Mouse (Mus musculus) heart, embryonic 12.5 days (tissue): ENCODE results near the gene Cib4. TPM values are rescaled to one million over a fixed set of nuclear protein-coding genes. Genes with fewer than 3 reads are reported as not detected.
A peak's percentile ranks its signal among the peaks of the same experiment; 100 is the strongest.

Experiments
- ATAC-seq: fragments of 200-750 bp; cut with Nextera tagmentation; 2 replicates; pipeline ENCODE4 v1.8.0; 2017; ENCODE audit warnings: moderate TSS enrichment, moderate library complexity; ENCODE audit not compliant: insufficient number of reproducible peaks, low FRiP score
- H3K27ac ChIP-seq: fragments of 300-500 bp; sonication (generic); 2 replicates; pipeline ENCODE4 v1.5.1; 2016; ENCODE audit warnings: mild to moderate bottlenecking, moderate library complexity; ENCODE audit not compliant: poor library complexity, severe bottlenecking
- H3K27me3 ChIP-seq: fragments of 300-500 bp; sonication (generic); replicated peaks from 2 replicates; pipeline ENCODE4 v1.6.1; 2016; ENCODE audit warnings: mild to moderate bottlenecking, moderate library complexity
- H3K36me3 ChIP-seq: fragments of 300-500 bp; sonication (generic); 2 replicates; pipeline ENCODE4 v1.6.1; 2016; ENCODE audit warnings: mild to moderate bottlenecking, moderate library complexity
- H3K4me1 ChIP-seq: fragments of 300-500 bp; sonication (generic); replicated peaks from 2 replicates; pipeline ENCODE4 v1.6.1; 2016; ENCODE audit warnings: mild to moderate bottlenecking
- H3K4me2 ChIP-seq: fragments of 300-500 bp; sonication (generic); 2 replicates; pipeline ENCODE4 v1.6.1; 2016; ENCODE audit warnings: mild to moderate bottlenecking, moderate library complexity
- H3K4me3 ChIP-seq: fragments of 300-500 bp; sonication (generic); 2 replicates; pipeline ENCODE4 v1.5.1; 2016; ENCODE audit warnings: mild to moderate bottlenecking
- H3K9ac ChIP-seq: fragments of 300-500 bp; sonication (generic); 2 replicates; pipeline ENCODE4 v1.6.1; 2016; ENCODE audit warnings: mild to moderate bottlenecking, moderate library complexity
- H3K9me3 ChIP-seq: fragments of 300-500 bp; sonication (generic); replicated peaks from 2 replicates; pipeline ENCODE4 v1.6.1; 2016; ENCODE audit warnings: mild to moderate bottlenecking, moderate library complexity
- WGBS: fragments of 180-500 bp; shearing (Covaris S2); methylation state at CpG from one replicate; pipeline ENCODE4 v1.1.7; 2016; 5-methylcytosine and 5-hydroxymethylcytosine counted together
- polyA plus RNA-seq: library from polyadenylated mRNA; unstranded; fragments of >200 nt; fragmentation: Nextera tagmentation; extraction: Ambion mirVana; gene quantifications from 2 replicates; pipeline ENCODE4 v1.2.1, GENCODE M21; 2016

Gene Cib4
- polyA plus RNA-seq, 1 experiment from 2014 or later, result not detected

GRCm38 (mm10) chr5:30571820-30572219 is 26.2 kb upstream of the Cib4 start:
- Histone ChIP-seq H3K27ac (peak overlapping the region; percentile 87), H3K4me1 (peaks cover 37% of the 10 kb centered on the region), H3K4me2 (no peak overlapping the region), H3K9me3 (no peaks in the 10 kb centered on the region), H3K36me3 (no peaks in the 10 kb centered on the region), H3K9ac (0 out of 2 replicates have a peak overlapping the region, but pooled peaks have one; percentile 34), H3K4me3 (no peak overlapping the region), H3K27me3 (no peaks in the 10 kb centered on the region)
- 30% methylated on average over 5 of the region's 5 CpGs for WGBS
- peak; percentile 75 for ATAC-seq

GRCm38 (mm10) chr5:30568479-30568878 is 22.8 kb upstream of the Cib4 start:
- Histone ChIP-seq H3K4me1 (peaks cover 25% of the 10 kb centered on the region), H3K9me3 (no peaks in the 10 kb centered on the region), H3K4me3 (no peak overlapping the region), H3K27ac (no peak overlapping the region), H3K27me3 (no peaks in the 10 kb centered on the region), H3K9ac (no peak overlapping the region), H3K4me2 (no peak overlapping the region), H3K36me3 (no peaks in the 10 kb centered on the region)
- no peak for ATAC-seq
- 52% methylated on average over 1 of the region's 1 CpGs for WGBS

DNA sequence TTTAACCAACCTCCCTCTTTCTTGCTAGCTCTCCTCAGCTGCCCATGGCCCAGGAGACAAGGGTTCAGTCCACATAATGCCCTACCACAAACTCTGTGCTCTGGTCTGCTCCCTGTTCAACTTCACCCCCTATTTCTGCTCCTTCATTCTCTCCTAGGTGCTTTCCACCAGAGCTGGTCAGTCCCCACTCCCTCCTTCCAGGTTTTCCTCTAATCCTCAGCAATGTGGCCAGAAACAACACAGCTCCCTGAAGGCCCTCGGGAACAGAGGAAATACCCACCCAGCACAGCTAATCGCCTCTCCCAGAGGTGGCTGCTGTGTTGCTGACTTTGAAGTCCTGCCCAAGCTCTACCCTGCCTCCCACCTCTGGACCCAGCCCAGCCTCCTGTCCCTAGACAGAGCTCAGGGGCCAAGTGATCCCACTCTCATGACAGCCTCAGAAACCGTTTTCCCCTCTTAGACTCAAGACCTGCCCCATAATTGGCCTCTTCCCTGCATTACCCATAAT is 14.4 kb upstream of the Cib4 start:
- ATAC-seq, result no peak; the same call in 1 of the 2 replicates
- Histone ChIP-seq H3K4me1 (peaks cover 14% of the 10 kb centered on the region), H3K4me2 (no peak overlapping the region), H3K9ac (peak overlapping the region; percentile 10; the same call in 1 of the 2 replicates), H3K36me3 (no peaks in the 10 kb centered on the region), H3K27ac (no peak overlapping the region), H3K4me3 (no peak overlapping the region), H3K9me3 (no peaks in the 10 kb centered on the region), H3K27me3 (no peaks in the 10 kb centered on the region)
- WGBS, result 27% methylated on average over 3 of the region's 3 CpGs

- no peaks in the 10 kb centered on the region for H3K36me3 ChIP-seq
- H3K4me2 ChIP-seq, result no peak overlapping the region
- ATAC-seq, result no peak
- H3K9me3 ChIP-seq, result no peaks in the 10 kb centered on the region
- H3K27me3 ChIP-seq, result no peaks in the 10 kb centered on the region
- no peak overlapping the region for H3K27ac ChIP-seq
- H3K4me1 ChIP-seq, result peaks cover 20% of the 10 kb centered on the region
- 81% methylated on average over 3 of the region's 3 CpGs for WGBS
- H3K4me3 ChIP-seq, result no peak overlapping the region
- no peak overlapping the region for H3K9ac ChIP-seq
These were observed 13.8 kb upstream of the Cib4 start for GRCm38 (mm10) chr5:30559421-30559820.

- no peaks in the 10 kb centered on the region for H3K27me3 ChIP-seq
- no peak overlapping the region for H3K9ac ChIP-seq
- 54% methylated on average over 3 of the region's 3 CpGs for WGBS
- H3K4me1 ChIP-seq, result peaks cover 23% of the 10 kb centered on the region
- H3K9me3 ChIP-seq, result no peaks in the 10 kb centered on the region
- H3K36me3 ChIP-seq, result no peaks in the 10 kb centered on the region
- H3K4me3 ChIP-seq, result no peak overlapping the region
- no peak for ATAC-seq
- no peak overlapping the region for H3K4me2 ChIP-seq
- no peak overlapping the region for H3K27ac ChIP-seq
These were observed 10.6 kb upstream of the Cib4 start for GRCm38 (mm10) chr5:30556284-30556683.

GRCm38 (mm10) chr5:30554981-30555380 is 9.3 kb upstream of the Cib4 start:
- H3K4me3 ChIP-seq, result no peak overlapping the region
- no peak overlapping the region for H3K4me2 ChIP-seq
- H3K27me3 ChIP-seq, result no peaks in the 10 kb centered on the region
- no peaks in the 10 kb centered on the region for H3K9me3 ChIP-seq
- 45% methylated on average over 8 of the region's 8 CpGs for WGBS
- H3K4me1 ChIP-seq, result peaks cover 18% of the 10 kb centered on the region
- no peaks in the 10 kb centered on the region for H3K36me3 ChIP-seq
- no peak for ATAC-seq
- H3K27ac ChIP-seq, result 0 out of 2 replicates have a peak overlapping the region, but pooled peaks have one; percentile 5
- H3K9ac ChIP-seq, result no peak overlapping the region

DNA sequence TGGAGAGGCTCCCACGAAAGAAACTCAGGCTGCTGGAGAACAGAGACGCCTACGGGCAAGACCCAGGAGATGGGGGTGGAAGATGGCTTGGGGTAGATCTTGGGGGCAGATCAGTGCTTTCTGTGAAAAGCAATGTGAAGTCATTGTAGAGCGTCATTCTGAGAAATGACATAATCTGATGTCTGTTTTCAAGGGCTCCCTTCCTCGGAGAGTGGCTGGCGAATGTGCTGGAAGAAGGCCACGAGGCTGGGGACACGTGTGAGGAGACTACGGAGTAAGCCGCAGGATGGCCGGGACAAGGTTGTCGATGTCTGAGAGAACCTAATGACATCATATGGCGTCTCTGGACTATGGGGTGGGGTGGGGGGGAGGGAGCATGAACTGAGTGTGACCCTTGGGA is 8.3 kb upstream of the Cib4 start:
- H3K27ac ChIP-seq, result no peak overlapping the region
- H3K9me3 ChIP-seq, result no peaks in the 10 kb centered on the region
- 78% methylated on average over 13 of the region's 13 CpGs for WGBS

DNA sequence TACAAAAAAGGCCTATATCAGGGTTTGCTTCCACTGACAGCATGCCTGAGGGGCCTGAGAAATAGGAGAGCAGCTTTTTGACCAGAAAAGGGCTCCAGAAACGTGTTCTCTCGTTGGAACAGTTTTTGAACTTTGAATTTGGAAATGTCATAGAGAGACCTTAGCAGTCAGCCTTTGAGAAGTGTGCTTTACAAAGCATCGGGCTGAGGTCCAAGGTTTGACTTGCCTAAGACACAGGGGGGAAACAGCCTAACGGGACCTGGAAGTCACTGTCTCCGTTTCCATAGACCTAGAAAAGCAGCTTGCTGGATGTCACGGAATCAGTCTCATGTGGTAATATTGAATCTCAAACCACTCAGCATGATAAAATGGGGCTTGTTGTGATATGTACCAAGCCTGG is 6.4 kb upstream of the Cib4 start:
- no peak overlapping the region for H3K9ac ChIP-seq
- no peak for ATAC-seq
- no peaks in the 10 kb centered on the region for H3K27me3 ChIP-seq
- no peaks in the 10 kb centered on the region for H3K9me3 ChIP-seq
- no peak overlapping the region for H3K4me3 ChIP-seq
- WGBS, result 81% methylated on average over 6 of the region's 6 CpGs
- H3K27ac ChIP-seq, result no peak overlapping the region
- peaks cover 14% of the 10 kb centered on the region for H3K4me1 ChIP-seq
- H3K36me3 ChIP-seq, result no peaks in the 10 kb centered on the region
- H3K4me2 ChIP-seq, result no peak overlapping the region

More for the DNA sequence above, 8.3 kb upstream of the Cib4 start:
- H3K4me2 ChIP-seq, result no peak overlapping the region
- no peaks in the 10 kb centered on the region for H3K27me3 ChIP-seq
- no peaks in the 10 kb centered on the region for H3K36me3 ChIP-seq
- H3K9ac ChIP-seq, result no peak overlapping the region
- ATAC-seq, result no peak
- no peak overlapping the region for H3K4me3 ChIP-seq
- peaks cover 14% of the 10 kb centered on the region for H3K4me1 ChIP-seq

DNA sequence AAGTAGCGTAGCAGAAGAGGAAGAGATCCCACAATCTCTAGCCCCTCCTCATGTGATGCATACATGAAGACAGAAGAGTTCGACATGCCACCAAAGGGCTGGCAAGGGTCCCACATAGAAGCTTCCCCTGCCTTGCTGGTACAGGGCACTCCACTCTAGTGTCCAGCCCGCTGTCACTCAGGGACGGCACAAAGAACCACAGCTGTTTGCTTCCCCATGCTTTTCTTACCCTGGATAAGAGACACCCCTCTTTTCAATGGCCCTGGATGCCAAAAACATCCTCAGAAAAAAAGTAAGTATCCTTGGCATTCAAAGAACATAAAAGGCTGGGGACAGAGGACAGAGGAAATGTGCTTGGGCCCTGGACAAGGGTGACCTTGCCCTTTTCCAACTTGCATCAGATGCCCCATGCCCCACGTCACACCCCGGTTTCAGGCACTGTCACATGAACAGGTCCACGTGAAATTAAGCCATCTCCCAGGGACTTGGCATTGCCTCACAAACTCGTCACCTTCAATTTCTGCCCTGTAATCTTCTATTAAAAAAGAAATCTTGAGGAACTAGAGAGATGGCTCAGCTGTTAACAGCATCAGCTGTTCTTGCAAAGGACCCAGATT is 5.5 kb upstream of the Cib4 start:
- H3K9me3 ChIP-seq, result no peaks in the 10 kb centered on the region
- no peaks in the 10 kb centered on the region for H3K36me3 ChIP-seq
- H3K9ac ChIP-seq, result no peak overlapping the region
- peaks cover 14% of the 10 kb centered on the region for H3K4me1 ChIP-seq
- no peak overlapping the region for H3K27ac ChIP-seq
- 85% methylated on average over 8 of the region's 8 CpGs for WGBS
- no peak for ATAC-seq
- no peak overlapping the region for H3K4me2 ChIP-seq
- no peaks in the 10 kb centered on the region for H3K27me3 ChIP-seq
- H3K4me3 ChIP-seq, result no peak overlapping the region

- no peak for ATAC-seq
- Histone ChIP-seq H3K27me3 (no peaks in the 10 kb centered on the region), H3K27ac (no peak overlapping the region), H3K4me1 (peaks cover 14% of the 10 kb centered on the region), H3K4me2 (no peak overlapping the region), H3K9ac (no peak overlapping the region), H3K36me3 (no peaks in the 10 kb centered on the region), H3K4me3 (no peak overlapping the region), H3K9me3 (no peaks in the 10 kb centered on the region)
- 63% methylated on average over 9 of the region's 9 CpGs for WGBS
These were observed 4.8 kb upstream of the Cib4 start for GRCm38 (mm10) chr5:30550334-30551021.

DNA sequence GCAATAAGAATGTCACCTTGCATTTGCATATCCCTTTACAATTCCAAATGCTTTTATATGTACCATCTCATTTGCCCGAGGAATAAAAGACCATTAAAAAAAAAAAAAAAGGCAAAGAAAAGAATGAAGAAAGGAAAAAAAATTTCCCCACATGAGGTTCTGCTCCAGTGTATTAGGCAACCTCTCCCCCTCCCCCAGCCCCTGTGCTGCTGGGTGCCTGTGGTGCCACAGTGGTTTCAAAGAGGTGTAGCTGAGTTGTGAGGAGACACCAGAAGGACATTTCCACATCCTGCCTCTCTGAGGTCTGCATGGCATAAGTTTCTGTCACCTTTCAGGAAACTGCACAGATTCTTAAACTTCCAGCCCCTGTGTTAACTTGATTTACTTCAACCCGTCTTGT is 3.0 kb upstream of the Cib4 start:
- WGBS, result 68% methylated on average over 2 of the region's 2 CpGs
- H3K9ac ChIP-seq, result no peak overlapping the region

More for the DNA sequence above, 3.0 kb upstream of the Cib4 start:
- ATAC-seq, result no peak
- H3K27ac ChIP-seq, result no peak overlapping the region
- H3K4me2 ChIP-seq, result no peak overlapping the region
- H3K27me3 ChIP-seq, result no peaks in the 10 kb centered on the region
- H3K4me1 ChIP-seq, result peaks cover 10% of the 10 kb centered on the region
- no peaks in the 10 kb centered on the region for H3K36me3 ChIP-seq
- no peaks in the 10 kb centered on the region for H3K9me3 ChIP-seq
- H3K4me3 ChIP-seq, result no peak overlapping the region
